Mouse (Mus musculus): ENCODE data around the gene Eif4a1.
"Not testable (repeated sequence)": the region's sequence is repeated elsewhere in the genome, so short reads cannot be mapped to it uniquely, and the experiment has no call there.

The Eif4a1 gene

DNA sequence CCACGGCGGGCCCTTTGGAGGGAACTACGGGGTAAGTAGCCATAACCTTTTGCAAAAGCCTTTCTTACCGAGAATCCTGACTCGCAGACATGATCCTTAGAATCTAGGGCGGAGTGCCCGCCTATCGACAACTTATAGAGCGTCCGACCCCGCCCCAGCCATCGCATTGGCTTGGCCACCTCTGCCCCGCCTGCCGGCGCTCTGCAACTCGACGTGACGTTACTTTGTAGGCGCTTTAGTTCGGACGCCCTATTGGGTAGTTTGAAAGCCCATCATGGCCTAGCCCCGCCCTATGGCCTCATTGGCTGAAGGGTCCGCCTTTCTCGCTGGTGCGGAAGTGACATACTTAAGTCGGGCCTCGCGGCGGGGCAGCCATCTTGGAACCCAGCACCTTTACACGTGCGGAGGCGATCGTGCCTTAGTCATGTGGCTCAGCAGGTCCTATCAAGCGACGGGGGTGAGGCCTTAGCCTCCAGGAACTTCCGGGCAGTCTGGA lies at the start of gene Eif4a1:
TSS of gene Eif4a1 (minus strand) at position 213 of the 496 bp plus-strand sequence.
- DNase-seq (ENCODE audit: low spot score in 2 of 2), result peak; percentile 98 to 99

DNA sequence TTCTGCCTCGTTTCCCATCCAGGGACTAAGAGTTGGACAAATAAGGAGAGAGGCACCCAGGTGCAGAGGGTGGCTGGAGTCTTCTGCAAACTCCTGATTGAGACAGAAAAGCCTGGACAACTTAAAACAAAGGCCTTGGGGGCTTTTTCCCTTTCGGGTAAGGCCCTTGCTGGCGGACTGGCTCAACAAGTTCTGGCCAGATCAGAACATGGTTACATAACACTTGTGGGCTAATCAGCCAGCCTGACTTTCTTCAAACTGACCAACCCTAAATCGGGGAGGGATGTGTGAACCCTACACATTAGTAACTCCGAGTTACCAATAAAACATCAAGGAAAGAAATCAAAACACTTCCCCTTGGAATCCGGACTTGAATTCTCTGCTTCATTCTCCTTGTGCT lies 48.6 kb upstream of the Eif4a1 start:
- DNase-seq (ENCODE audit: low spot score in 2 of 2), result no peak

DNA sequence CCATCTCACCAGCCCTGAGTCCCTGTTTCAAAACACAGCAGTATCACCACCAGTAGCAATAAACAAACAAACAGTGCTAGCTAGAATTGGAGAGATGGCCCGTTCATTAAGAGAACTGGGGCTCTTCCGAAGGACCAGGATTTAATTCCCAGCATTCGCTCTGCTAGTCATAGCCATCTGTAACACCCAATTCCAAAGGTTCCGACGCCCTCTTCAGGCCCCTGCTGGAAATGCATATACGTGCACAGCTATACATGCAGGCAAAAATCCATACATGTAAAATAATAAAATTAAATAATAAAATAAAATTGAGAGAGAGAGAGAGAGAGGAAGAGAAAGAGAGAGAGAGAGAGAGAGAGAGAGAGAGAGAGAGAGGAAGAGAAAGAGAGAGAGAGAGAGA lies 47.2 kb upstream of the Eif4a1 start:
- DNase-seq (ENCODE audit: low spot score in 2 of 2), result no peak

DNA sequence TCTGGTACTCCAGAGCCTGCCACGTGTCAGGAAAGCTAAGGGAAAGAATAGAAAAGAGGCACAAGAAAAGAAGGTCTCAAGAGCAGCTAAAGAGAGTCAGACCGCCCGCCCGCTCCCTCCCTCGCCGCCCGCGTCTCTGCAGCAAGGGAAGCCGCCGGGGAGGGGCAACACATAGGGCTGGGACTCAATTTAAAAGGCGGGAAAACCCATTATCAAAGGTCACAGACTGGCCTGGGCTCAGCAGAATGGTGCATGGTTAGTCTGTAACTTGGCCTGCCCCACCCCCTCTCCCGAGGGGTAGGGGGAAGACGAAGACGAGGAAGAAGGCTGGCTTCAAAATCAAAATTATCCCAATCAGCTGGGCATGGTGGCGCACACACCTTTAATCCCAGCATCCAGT lies 46.4 kb upstream of the Eif4a1 start:
- no peak for DNase-seq (ENCODE audit: low spot score in 2 of 2)

DNA sequence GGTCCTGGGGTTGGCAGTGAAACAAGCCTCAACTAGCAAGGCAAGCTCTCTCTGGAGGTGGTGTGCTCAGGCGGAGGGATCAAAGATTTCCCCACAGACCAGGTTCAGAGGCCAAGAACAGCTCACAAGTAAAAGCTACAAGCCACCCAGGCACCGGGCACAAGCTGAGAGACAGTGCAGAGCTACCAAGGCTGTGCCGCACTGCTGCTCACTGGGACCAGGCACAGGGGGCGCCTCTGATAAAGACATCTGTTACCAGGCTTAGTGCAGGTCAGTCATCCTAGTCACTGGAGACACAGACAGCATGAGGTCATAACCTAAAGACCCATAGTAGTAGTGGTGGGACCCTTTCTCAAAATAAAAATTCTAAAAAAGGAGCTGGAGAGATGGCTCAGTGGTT lies 44.7 kb upstream of the Eif4a1 start:
- no peak for DNase-seq (ENCODE audit: low spot score in 2 of 2)

DNA sequence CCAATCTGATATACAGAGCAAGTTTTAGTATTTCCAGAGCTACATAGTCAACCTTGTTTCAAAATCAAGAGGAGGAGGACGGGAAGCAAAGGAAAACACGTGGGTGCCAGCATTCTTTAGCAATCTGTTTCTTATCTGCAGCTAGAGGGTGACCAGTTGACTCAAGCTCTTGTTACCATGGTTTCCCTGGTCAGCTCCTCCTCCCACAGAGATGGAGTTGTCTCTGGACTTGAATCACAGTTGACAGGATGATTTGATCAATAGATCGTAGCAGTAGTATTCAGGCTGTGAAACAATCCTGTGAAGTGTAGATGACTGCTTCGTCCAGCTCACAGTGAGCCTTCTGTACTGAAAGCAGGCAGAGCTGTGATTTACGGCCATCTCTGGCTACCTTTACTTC lies 43.7 kb upstream of the Eif4a1 start:
- DNase-seq (ENCODE audit: low spot score in 2 of 2), result no peak

DNA sequence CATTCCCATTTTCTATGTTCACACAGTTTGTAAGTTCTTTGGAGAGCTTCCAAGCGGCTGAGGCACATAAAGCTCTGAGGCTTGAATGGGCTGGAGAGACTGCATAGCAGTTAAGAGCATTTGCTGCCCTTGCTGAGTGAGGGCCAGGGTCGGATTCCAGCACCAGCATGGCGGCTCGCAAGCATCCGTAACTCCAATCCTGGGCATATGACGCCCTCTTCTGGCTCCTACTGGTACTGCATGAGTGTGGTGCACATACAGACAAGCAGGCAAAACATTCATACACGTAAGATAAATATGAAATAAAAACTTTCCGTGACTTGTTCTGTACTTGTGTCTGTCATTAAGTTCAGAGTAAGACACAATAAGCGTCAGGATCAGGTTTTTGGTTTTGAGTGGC lies 43.3 kb upstream of the Eif4a1 start:
- peak in 1 of 2 experiments; percentile 18 for DNase-seq (ENCODE audit: low spot score in 2 of 2)

DNA sequence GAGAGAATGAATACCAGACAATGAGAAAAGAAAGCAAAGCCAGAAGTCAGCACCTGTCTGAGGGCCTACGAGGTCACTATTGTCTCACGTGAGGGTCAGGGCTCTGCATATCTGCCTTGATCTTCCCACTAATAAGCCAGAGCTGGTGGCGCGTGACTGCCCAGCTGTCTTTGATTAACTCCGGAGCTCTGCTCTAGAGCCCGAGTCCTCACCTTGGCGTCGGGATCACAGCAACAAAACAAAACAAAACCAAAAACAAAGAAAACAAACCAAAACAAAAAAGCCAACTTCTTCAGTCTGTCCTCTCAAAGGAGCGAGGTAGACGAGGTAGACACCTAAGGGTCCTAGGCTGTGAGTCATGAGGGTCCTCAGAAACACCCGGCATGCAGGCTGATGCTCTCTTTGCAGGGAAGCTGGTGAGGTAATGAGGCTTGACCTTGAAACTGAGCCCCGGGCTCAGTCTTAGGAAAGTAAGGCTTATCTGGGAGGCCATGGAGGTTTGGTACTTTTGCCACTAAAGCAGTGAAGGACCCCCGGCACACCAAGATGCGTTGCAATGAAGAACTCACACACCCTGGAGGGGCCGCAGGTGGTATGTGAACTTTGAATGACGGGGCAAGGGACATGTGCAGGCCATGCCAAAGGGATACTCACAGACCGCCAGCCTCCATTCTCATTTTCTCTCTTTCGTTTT lies 42.6 kb upstream of the Eif4a1 start:
- no peak for DNase-seq (ENCODE audit: low spot score in 2 of 2)

DNA sequence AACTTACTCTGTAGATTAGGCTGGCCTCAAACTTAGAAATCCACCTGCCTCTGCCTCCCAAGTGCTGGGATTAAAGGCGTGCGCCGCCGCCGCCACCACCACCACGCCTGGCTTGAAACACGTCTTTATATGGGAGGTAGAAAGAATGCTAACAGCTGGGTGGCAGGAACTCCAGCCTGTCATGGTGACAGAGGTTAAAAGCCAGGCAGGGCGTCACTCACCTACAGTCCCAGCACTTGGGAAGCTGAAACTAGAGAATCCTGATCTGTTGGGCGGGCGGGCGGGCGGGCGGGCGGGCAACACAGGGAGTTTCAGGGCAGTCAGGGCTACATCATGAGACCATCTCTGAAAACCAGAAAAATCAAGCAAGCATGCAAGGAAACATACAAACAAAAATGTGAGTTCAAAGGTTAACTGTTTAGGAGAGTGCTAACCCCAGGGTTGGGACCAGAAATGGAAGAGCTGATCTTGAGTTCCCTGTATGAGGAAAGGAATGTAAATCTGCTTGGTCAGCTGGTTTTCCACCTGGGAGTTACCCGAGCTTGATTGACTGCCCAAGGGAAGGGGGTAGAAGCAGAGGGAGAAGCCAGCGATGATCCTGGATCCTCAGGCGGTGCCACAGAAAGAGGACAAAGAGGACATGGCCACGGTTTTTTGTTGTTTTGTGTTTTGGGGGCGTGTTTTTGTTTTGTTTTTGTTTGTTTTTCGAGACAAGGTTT lies 40.9 kb upstream of the Eif4a1 start:
- no peak for DNase-seq (ENCODE audit: low spot score in 2 of 2)

DNA sequence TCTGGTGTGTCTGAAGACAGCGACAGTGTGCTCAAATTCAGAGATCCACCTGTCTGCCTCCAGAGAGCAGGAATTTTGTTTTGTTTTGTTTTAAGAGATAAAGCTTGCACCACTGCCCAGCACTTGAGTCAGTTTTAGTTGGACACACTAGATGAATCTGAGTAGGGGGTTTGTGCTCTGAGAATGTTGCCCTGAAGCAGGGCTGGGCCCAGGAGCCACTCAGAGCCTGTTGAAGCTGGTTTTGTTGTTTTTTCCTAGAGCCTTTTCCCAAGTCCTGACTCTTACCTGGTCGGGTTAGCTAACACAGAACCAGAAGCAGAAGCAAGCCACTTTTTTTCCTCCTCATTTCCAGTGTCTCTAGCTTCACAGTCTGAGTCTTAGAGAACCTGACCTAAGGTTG lies 38.9 kb upstream of the Eif4a1 start:
- no peak for DNase-seq (ENCODE audit: low spot score in 2 of 2)

DNA sequence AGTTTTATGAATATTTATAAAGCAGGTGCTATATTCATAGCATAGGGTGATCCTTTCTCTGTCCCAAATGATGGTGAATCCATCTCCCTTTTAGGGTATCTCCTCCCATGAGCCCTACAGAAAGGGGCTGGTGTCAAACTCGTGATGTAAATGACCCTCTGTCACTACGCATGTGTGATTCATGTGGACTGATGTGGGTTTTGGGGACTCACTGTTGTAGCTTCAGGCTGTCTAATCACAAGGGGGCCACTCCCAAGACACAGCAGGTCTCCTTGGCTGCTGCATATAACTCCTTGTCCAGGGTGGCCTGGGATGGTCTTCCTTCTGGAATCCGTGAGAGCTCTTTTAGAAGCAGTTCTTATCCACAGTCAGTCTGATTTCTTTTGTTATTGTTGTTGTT lies 38.2 kb upstream of the Eif4a1 start:
- no peak for DNase-seq (ENCODE audit: low spot score in 2 of 2)

DNA sequence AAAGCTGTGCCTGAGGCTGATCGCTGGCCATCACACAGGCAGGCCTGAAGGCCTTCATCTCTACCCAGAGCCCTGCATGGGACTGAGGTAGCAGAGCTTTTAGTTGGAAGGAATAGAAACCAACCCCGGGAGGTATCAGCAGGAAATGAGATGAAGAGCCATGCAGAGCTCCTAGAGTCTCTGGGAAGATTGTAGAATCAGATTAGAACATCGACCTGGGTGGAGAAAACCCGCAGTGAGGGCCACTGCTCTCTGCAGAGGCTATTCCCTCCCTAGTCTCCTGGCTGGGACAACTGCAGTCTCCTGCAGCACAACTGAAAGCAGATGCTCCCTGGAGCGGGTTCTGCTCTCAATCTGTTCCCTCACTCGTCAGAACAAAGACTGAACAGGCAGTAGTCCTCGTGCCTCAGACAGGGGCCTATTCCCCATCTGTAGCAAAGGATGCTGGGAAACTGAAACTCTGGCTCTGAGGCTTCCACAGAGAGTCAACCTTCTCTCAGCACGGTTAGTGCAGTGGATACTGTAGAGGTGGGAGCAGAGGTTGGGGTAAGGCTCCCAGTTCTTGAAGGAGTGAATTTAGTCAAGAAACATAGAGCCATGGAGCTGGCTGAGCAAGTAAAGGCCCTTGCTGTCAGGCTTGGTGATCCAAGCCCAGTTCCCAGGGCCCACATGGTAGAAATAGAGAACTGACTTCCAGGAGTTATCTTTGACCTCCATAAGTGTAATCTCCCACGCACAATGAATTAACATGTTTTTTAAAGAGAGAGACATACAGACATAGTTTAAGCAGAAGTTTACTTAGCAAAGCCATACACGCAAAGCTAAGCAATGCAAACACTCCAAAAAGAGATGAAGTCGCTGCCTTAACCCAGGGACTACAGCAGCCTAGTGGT lies 37.6 kb upstream of the Eif4a1 start:
- DNase-seq (ENCODE audit: low spot score in 2 of 2), result no peak

DNA sequence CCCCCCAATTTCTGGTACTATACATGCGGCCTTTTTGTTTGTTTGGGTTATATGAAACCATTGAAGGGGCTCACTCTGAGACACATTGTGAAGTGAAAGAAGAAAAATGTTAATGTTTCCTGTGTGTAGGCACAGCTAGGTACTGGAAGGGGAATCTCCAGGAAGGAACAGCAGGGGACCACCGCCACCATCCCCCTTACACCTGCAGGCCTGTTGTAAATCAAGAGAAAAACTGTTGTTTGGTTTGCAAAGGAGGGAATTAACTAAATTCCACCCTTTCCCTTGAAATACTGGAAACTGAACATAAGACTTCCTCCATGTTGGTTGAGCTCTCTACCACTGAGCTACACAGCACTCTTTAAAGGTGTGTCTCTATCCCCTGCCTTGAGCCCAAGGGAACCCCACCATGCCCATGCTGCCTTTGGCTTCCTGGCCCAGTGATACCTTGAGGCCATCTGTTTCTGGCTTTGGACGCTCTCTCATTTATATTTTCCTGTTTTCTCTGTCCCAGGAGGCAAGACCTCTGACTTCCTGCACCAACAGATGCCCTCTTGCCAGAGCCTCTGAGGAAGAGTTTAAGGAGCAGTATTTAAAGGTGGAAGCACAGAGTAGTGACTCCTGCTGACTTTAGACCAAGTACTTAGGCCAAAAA lies 36.5 kb upstream of the Eif4a1 start:
- no peak for DNase-seq (ENCODE audit: low spot score in 2 of 2)

DNA sequence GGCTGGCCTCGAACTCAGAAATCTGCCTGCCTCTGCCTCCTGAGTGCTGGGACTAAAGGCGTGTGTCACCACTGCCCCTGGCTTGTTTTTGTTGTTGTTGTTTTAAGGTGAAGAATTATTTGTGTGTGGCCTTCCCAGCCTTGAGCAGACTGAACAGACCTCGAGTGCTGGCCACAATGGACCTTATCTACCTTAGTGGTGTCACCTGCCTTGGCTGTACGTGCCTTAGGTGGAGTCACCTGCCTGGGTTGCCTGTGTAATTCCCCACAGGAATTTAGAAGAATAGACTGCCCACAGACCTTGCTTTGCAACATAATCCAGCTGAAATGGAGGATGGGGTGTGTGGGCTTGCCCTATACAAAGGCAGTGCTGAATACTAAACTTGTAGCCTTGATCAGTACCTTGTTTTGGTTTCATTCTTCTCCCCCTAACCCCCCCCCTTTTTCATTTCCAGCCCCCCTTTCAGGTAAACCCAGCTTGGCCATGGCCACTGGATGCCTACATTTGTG lies 35.7 kb upstream of the Eif4a1 start:
- DNase-seq (ENCODE audit: low spot score in 2 of 2), result no peak

DNA sequence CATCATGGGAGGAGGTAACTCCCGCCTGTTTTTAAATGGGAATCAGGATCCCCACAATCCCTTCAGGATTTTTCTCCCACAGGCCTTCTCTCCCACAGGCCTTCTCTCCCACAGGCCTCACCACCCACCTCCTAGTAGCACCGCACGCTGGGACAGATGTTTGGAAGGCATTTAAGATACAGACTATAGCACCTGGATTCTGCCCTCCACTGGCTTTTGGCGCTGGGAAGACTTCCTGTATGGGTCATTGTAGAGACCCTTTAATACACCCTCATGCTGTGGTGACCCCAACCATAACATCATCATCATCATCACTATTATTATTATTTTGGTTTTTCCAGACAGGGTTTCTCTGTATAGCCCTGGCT lies 35.2 kb upstream of the Eif4a1 start:
- no peak for DNase-seq (ENCODE audit: low spot score in 2 of 2)

DNA sequence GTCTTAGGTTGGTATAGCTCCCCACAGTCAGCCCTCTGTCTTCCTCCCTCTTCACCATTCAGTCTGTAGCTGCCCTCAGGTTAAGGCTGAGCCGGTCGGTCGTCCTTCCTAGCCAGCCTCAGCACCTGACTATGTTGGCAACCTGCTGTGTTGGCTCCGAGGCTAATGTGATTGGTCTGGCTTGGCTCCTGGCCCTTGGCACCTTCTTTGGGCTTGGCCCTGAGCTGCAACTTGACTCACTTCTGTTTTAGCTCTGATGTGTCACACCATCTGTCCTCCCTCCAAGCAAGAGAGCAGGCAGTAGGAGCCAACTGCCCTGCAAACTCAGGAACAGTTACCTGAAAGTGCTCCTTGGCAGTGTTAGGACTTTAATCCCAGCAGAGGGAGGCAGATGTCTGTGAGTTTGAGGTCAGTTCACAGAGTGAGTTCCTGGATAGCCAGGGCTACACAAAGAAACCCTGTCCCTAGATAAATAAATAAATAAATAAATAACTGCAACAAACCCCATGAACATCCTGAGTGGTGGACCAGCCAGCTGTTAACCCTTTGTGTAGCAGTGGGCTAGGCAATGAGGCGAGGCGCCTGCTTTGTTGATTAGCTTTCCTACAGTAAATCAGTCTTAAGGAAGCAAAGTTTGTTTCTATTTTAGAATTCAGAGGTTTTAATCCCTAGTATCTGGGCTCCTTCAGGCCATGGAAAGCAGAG lies 34.7 kb upstream of the Eif4a1 start:
- DNase-seq (ENCODE audit: low spot score in 2 of 2), result no peak

DNA sequence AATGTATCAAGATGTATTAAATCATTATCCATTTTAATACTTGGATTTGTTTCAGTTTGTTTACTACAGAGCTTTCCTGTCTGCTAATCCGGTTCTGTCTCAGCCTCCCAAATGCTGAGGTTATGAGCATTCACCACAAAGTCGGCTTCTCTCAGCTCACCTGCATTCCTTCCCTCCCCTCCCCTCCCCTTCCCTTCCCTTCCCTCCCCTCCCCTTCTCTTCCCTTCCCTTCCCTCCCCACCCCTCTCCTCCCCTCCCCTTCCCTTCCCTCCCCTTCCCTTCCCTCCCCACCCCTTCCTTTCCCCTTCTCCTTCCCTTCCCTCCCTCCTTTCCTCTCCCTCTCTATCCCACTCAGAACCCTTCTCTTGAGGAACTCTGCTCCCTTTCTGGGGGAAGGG lies 32.4 kb upstream of the Eif4a1 start:
- DNase-seq (ENCODE audit: low spot score in 2 of 2), result no peak

DNA sequence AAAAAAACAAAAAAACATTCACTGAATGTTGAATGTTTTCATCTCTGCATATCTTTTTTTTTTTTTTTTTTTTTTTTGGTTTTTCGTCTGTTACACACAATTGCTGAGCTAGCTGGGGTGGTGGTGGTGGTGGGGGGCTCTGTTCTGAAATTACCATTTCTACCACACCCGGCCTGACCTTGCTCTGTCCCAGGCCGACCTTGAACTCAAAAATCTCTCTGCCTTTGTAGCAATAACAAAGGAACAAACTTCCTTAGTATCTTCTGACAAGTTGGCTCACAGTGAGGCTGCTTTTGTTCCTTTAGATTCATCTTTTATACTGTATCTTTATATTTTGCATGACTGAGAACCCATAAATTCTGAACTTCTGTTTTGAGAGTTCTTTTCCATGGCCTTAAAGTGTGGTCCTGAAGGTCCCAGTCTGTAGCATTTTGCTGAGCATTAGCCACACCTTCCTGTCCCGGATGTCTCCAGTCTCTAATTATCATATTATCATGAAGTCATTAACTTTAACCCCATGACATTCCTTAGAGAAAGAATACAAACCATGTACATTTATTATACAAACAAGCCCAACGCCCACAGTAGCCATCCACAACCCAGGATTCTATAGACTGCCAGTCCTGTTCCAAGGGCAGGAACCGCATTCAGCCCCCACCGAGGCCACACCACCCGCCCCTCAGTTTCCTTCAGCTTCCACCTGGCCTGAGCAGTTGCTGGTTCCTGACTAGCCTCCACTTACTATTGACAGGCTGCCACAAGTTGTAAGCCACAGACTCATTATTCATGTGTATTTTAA lies 31.8 kb upstream of the Eif4a1 start:
- no peak for DNase-seq (ENCODE audit: low spot score in 2 of 2)

DNA sequence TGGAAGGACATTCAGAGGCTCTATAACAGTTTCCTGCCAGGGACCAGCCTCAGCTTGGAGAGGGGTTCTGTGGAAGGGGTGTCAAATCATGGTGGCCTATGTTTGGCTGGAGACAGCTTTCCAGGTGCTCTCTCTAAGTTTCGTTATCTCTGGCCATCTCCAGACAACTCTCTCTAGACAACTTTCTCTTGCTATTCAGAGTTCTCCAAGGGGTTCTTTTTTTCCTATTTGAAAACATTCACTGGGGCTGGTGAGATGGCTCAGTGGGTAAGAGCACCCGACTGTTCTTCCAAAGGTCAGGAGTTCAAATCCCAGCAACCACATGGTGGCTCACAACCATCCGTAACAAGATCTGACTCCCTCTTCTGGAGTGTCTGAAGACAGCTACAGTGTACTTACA lies 31.2 kb upstream of the Eif4a1 start:
- DNase-seq (ENCODE audit: low spot score in 2 of 2), result not testable (repeated sequence)

DNA sequence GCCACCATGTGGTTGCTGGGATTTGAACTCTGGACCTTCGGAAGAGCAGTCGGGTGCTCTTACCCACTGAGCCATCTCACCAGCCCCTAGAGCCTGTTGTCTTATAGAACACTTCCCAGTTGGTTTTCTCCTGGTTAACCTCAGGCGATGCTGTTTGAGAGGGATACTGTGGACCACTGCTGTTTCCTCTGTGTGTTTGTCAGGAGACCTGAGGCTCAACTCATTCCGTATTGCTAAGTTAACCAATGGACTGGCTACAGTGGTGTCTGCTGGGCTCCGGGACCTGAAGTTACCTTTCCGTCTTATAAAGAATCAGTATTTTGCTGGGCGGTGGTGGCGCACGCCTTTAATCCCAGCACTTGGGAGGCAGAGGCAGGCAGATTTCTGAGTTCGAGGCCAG lies 30.7 kb upstream of the Eif4a1 start:
- not testable (repeated sequence) for DNase-seq (ENCODE audit: low spot score in 2 of 2)

Measured in spleen, postnatal 14 days (tissue).